Mouse (Mus musculus): ENCODE results near the gene Slc2a9. TPM values are rescaled to one million over a fixed set of nuclear protein-coding genes. Genes with fewer than 3 reads are reported as not detected.

The Slc2a9 gene
- polyA plus RNA-seq, 1 experiment from 2014 or later, result 0.72 TPM

DNA sequence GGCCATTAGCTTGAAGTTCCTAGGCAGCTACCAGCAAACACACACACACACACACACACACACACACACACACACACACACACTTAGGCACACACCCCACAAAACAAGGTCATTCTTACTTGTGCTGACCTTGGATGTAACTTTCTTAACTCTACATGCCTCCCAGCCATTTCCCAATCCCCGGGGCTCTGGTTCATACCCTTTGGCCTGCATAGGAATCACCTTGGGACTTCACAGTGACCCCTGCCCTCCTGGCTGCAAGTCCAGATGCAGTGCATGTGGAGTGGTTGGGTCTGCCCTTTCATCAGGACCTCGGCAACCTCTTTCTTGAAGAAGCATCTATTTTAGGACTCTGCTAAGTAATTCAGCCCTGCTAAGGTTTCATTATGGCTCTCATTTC, 197.7 kb downstream of the Slc2a9 start:
- H3K36me3 ChIP-seq, result no peaks in the 10 kb centered on the region
- no peaks in the 10 kb centered on the region for H3K4me1 ChIP-seq
- 39% methylated on average over 2 of the region's 2 CpGs for WGBS
- no peak overlapping the region for H3K4me2 ChIP-seq (replicated peaks)
- H3K27me3 ChIP-seq, result no peaks in the 10 kb centered on the region
- no peaks in the 10 kb centered on the region for H3K9me3 ChIP-seq
- ATAC-seq (ENCODE audit: insufficient number of reproducible peaks, insufficient read depth, low FRiP score, low TSS enrichment), result no peak
- no peak overlapping the region for H3K4me3 ChIP-seq
- no peak overlapping the region for H3K9ac ChIP-seq
- H3K27ac ChIP-seq, result no peak overlapping the region

DNA sequence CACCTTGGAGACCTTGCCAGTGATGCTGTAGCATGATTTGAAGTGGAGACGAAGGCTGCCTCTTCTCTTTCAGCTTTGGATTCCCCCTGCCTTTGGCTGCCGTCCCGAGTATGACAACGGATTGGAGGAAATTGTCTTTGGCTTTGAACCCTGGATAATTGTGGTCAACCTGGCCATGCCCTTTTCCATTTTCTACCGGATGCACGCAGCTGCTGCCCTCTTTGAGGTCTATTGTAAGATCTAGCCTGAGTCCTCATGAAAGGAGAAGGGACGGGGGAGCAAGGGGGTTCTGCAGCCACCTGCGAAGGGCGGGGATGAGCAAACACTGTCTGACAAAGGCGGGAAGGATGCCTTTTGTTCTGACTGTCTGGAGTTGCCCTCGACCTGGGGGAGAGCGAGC, 200.3 kb downstream of the Slc2a9 start:
- WGBS, result 41% methylated on average over 12 of the region's 12 CpGs
- H3K4me2 ChIP-seq (replicated peaks), result no peak overlapping the region
- no peaks in the 10 kb centered on the region for H3K4me1 ChIP-seq
- H3K27me3 ChIP-seq, result no peaks in the 10 kb centered on the region
- H3K27ac ChIP-seq, result no peak overlapping the region
- H3K36me3 ChIP-seq, result no peaks in the 10 kb centered on the region
- no peak for ATAC-seq (ENCODE audit: insufficient number of reproducible peaks, insufficient read depth, low FRiP score, low TSS enrichment)
- no peak overlapping the region for H3K9ac ChIP-seq
- H3K4me3 ChIP-seq, result no peak overlapping the region
- no peaks in the 10 kb centered on the region for H3K9me3 ChIP-seq

DNA sequence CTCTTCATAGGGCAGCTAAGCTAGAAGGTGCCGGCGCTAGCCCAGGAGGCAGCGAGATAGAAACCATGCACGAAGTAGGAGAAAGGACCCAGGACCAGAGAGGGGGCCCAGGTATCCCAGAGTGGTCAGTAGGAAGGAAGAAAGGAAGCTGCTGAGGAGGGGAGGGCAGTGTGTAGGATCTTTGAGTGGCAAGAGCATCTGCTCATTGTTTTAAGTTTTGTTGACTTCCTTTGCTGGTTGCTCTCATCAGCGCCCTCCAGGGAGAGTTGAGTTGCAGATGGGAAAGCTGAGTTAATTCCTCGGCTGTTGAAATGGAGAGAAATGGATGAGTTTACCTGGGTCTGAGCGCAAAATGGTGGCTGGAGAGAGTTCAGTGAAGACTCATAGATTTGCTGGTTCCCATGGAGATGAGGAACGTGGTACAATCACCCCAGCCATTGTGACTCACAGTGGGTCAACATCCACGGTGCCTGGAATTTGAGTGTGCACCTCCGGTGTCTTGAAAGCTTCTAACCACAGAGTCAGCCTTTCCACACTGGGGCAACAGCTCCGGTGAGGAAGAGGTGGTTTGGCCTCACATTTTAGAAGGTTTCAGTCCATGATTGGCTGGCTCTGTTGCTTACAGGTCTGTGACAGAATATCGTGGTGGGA, 201.1 kb downstream of the Slc2a9 start:
- Histone ChIP-seq H3K9ac (no peak overlapping the region), H3K27ac (no peak overlapping the region), H3K36me3 (no peaks in the 10 kb centered on the region), H3K4me3 (no peak overlapping the region), H3K27me3 (no peaks in the 10 kb centered on the region), H3K9me3 (no peaks in the 10 kb centered on the region), H3K4me2 (replicated peaks) (no peak overlapping the region), H3K4me1 (no peaks in the 10 kb centered on the region)
- WGBS, result 88% methylated on average over 12 of the region's 12 CpGs
- ATAC-seq (ENCODE audit: insufficient number of reproducible peaks, insufficient read depth, low FRiP score, low TSS enrichment), result no peak

Other genes with a start within 250 kb of the Slc2a9 start
- 66.1 and 71.3 TPM in 2 replicates for gene Tmem128, start 243.0 kb downstream of the Slc2a9 start, polyA plus RNA-seq (2016; fragmentation: Nextera tagmentation; extraction: Ambion mirVana)
- gene Otop1, start 227.2 kb downstream of the Slc2a9 start, polyA plus RNA-seq (2016; fragmentation: Nextera tagmentation; extraction: Ambion mirVana), result 0.06 and 0.13 TPM in 2 replicates
- 0.41 and 0.43 TPM in 2 replicates for gene Drd5, start 183.8 kb downstream of the Slc2a9 start, polyA plus RNA-seq (2016; fragmentation: Nextera tagmentation; extraction: Ambion mirVana)
- gene Wdr1, start 60.1 kb upstream of the Slc2a9 start, polyA plus RNA-seq (2016; fragmentation: Nextera tagmentation; extraction: Ambion mirVana), result 218 and 219 TPM in 2 replicates
- gene Zfp518b, start 181.7 kb upstream of the Slc2a9 start, polyA plus RNA-seq (2016; fragmentation: Nextera tagmentation; extraction: Ambion mirVana), result 36.1 and 36.7 TPM in 2 replicates

Data from embryonic facial prominence, embryonic 12.5 days (tissue).